Mouse (Mus musculus) gonadal fat pad, adult 2 months (tissue): ENCODE results near the gene Gramd4. TPM values are rescaled to one million over a fixed set of nuclear protein-coding genes. Genes with fewer than 3 reads are reported as not detected.
"Not testable (repeated sequence)": the region's sequence is repeated elsewhere in the genome, so short reads cannot be mapped to it uniquely, and the experiment has no call there.

ENCODE experiments used
- DNase-seq: peaks from one replicate; pipeline ENCODE4 v3.0.0-alpha.2; 2012; ENCODE audit warnings: low read depth
- polyA plus RNA-seq: library from polyadenylated mRNA; depleted of rRNA; stranded (reverse); fragments of >200 nt; gene quantifications from 2 replicates; pipeline ENCODE4 v1.2.3, GENCODE M21; 2012

Gene Gramd4
- polyA plus RNA-seq, 1 experiment, result 42.5 TPM

- no peak for DNase-seq
These were observed 6.3 kb upstream of the Gramd4 start for GRCm38 (mm10) chr15:86051152-86051551.

GRCm38 (mm10) chr15:86051878-86052478 is 5.5 kb upstream of the Gramd4 start:
- no peak for DNase-seq

- DNase-seq, result no peak
These were observed 3.5 kb upstream of the Gramd4 start for GRCm38 (mm10) chr15:86053890-86054536.

- DNase-seq, result not testable (repeated sequence)
These were observed 2.6 kb upstream of the Gramd4 start for GRCm38 (mm10) chr15:86054861-86055260.

GRCm38 (mm10) chr15:86056221-86056760 is 1.2 kb upstream of the Gramd4 start:
- no peak for DNase-seq

GRCm38 (mm10) chr15:86057908-86058307 is 413 bp downstream of the Gramd4 start:
- DNase-seq, result no peak

- no peak for DNase-seq
These were observed 960 bp downstream of the Gramd4 start for GRCm38 (mm10) chr15:86058394-86058915.

- DNase-seq, result no peak
These were observed 1.7 kb downstream of the Gramd4 start for GRCm38 (mm10) chr15:86058931-86059834.

GRCm38 (mm10) chr15:86059835-86060380 is 2.4 kb downstream of the Gramd4 start:
- no peak for DNase-seq

- DNase-seq, result no peak
These were observed 3.1 kb downstream of the Gramd4 start for GRCm38 (mm10) chr15:86060581-86060980.

- no peak for DNase-seq
These were observed 3.7 kb downstream of the Gramd4 start for GRCm38 (mm10) chr15:86061221-86061620.

GRCm38 (mm10) chr15:86061848-86062481 is 4.5 kb downstream of the Gramd4 start:
- DNase-seq, result no peak

- DNase-seq, result no peak
These were observed 6.8 kb downstream of the Gramd4 start for GRCm38 (mm10) chr15:86064191-86064849.

GRCm38 (mm10) chr15:86064850-86065229 is 7.3 kb downstream of the Gramd4 start:
- DNase-seq, result no peak

- DNase-seq, result no peak
These were observed 7.9 kb downstream of the Gramd4 start for GRCm38 (mm10) chr15:86065367-86065766.

- no peak for DNase-seq
These were observed 9.5 kb downstream of the Gramd4 start for GRCm38 (mm10) chr15:86066836-86067580.

GRCm38 (mm10) chr15:86067581-86067910 is 10.1 kb downstream of the Gramd4 start:
- no peak for DNase-seq

GRCm38 (mm10) chr15:86067941-86068495 is 10.5 kb downstream of the Gramd4 start:
- no peak for DNase-seq

- no peak for DNase-seq
These were observed 11.7 kb downstream of the Gramd4 start for GRCm38 (mm10) chr15:86069011-86069791.
